Mouse (Mus musculus): Measurements from ENCODE around the gene Gamt.

DNA sequence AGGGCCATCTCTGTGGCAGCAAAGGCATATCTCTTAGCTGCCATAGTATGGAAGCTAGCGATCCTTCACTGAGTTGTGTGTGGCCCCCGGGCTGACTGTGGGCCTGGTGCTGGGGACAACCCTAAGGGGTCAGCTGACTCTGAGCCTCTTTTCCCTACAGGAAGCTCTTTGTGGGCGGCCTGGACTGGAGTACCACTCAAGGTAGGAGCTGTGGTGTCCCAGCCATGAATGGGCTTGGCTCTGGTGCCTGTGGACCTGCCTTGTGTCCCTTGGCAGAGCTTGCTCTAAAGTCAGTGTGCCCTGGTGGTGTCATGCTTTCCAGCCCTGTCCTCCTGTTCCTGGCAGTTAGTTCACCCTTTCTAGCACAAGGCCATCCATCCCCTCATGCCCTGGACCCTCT, 13.0 kb upstream of the Gamt start:
- TF ChIP-seq CTCF (IDR thresholded peaks at IDR 0.05; ENCODE audit: low read depth, low read length) (no peak), POLR2A (IDR thresholded peaks at IDR 0.05; ENCODE audit: borderline replicate concordance, low read depth, low read length) (no peak)

Measured in bone marrow macrophage, adult 2 months (primary cell).